12 mouse cellular contexts compared by ENCODE assay signal in genomic region chr14:25520991-25521390, GRCm38 (mm10).
DNase-seq lines count a peak whose midpoint lies in the region; ATAC-seq and TF ChIP-seq lines count a peak whose summit lies in the region.
"Had no signal": no experiment of that assay in that cellular context is flagged by ENCODE, and none has a peak within 500 bp of the region (broad histone marks: within the 10 kb centered on the region; RNA-seq: fewer than 3 reads in every experiment).

No protein-coding gene starts in this region.

- H3K27me3 ChIP-seq in heart, embryonic 14.5 days (ENCODE audit: control insufficient read depth, insufficient read depth, low read length): no peaks in the 10 kb centered on the region
- H3K27me3 ChIP-seq in forebrain, embryonic 15.5 days: no peaks in the 10 kb centered on the region
- H3K27me3 ChIP-seq: embryonic facial prominence, embryonic 13.5 days; limb, embryonic 12.5 days; stomach, embryonic 15.5 days had no signal

- TF ChIP-seq POLR2A in brain, embryonic 14.5 days (IDR thresholded peaks at IDR 0.05; ENCODE audit: borderline replicate concordance, extremely low read depth, insufficient read depth, insufficient read length, poor library complexity, severe bottlenecking): no peak

- no peak for TF ChIP-seq CTCF in brain, embryonic 14.5 days (IDR thresholded peaks at IDR 0.05; ENCODE audit: borderline replicate concordance, extremely low read depth, insufficient read depth, insufficient read length)

- H3K9me3 ChIP-seq in heart, embryonic 14.5 days (ENCODE audit: control insufficient read depth, low read length): no peaks in the 10 kb centered on the region
- no peaks in the 10 kb centered on the region for H3K9me3 ChIP-seq in forebrain, embryonic 15.5 days
- H3K9me3 ChIP-seq: embryonic facial prominence, embryonic 13.5 days; limb, embryonic 12.5 days; stomach, embryonic 15.5 days had no signal

- H3K9ac ChIP-seq in heart, embryonic 14.5 days (ENCODE audit: low read length): peak overlapping the region; percentile 47; the same call in 1 of the 2 replicates
- no peak overlapping the region for H3K9ac ChIP-seq in forebrain, embryonic 15.5 days (replicated peaks)
- H3K9ac ChIP-seq: embryonic facial prominence, embryonic 13.5 days; limb, embryonic 12.5 days; stomach, embryonic 15.5 days had no signal

- H3K4me2 ChIP-seq in heart, embryonic 14.5 days (ENCODE audit: low read length): no peak overlapping the region
- no peak overlapping the region for H3K4me2 ChIP-seq in forebrain, embryonic 15.5 days (replicated peaks)
- H3K4me2 ChIP-seq: embryonic facial prominence, embryonic 13.5 days; limb, embryonic 12.5 days; stomach, embryonic 15.5 days had no signal

- intact Hi-C loops in heart, postnatal 10 days (cut with DNase I): no loop called here

- H3K79me2 ChIP-seq in macrophage (ENCODE audit: inconsistent target): peaks cover 100% of the 10 kb centered on the region

- H3K4me3 ChIP-seq in heart, embryonic 14.5 days (ENCODE audit: control insufficient read depth in 1 of 2, insufficient read depth in 1 of 2, low read depth in 1 of 2, low read length in 2 of 2): no peak overlapping the region
- H3K4me3 ChIP-seq in forebrain, embryonic 15.5 days: no peak overlapping the region
- no peak overlapping the region for H3K4me3 ChIP-seq in macrophage (ENCODE audit: inconsistent target)
- H3K4me3 ChIP-seq: embryonic facial prominence, embryonic 13.5 days; limb, embryonic 12.5 days; stomach, embryonic 15.5 days had no signal

- ATAC-seq in heart, embryonic 14.5 days (ENCODE audit: insufficient number of reproducible peaks, insufficient read depth, low FRiP score, low read depth): no peak
- no peak for ATAC-seq in forebrain, embryonic 15.5 days (replicated peaks)

- no peak for DNase-seq in heart, postnatal 10 days
- peak; percentile 69 for DNase-seq in brain, embryonic 14.5 days (ENCODE audit: low read depth)
- DNase-seq in adrenal gland, adult 8-10 months: no peak
- no peak for DNase-seq in left cerebral cortex, adult 11 months (ENCODE audit: low spot score)
- DNase-seq: adrenal gland, postnatal 25 days had no signal

- WGBS in heart, embryonic 14.5 days: 64% methylated on average over 9 of the region's 9 CpGs
- 19% methylated on average over 9 of the region's 9 CpGs for WGBS in forebrain, embryonic 15.5 days
- WGBS in macrophage (ENCODE audit: missing documents): 55% methylated on average over 8 of the region's 9 CpGs

- H3K36me3 ChIP-seq in heart, embryonic 14.5 days (ENCODE audit: control insufficient read depth, insufficient read depth, low read length): peaks cover 14% of the 10 kb centered on the region; the same call in 1 of the 2 replicates
- H3K36me3 ChIP-seq in forebrain, embryonic 15.5 days: no peaks in the 10 kb centered on the region
- H3K36me3 ChIP-seq in macrophage (ENCODE audit: inconsistent target): peaks cover 11% of the 10 kb centered on the region
- H3K36me3 ChIP-seq: G1E; stomach, embryonic 15.5 days had no signal

- H3K27ac ChIP-seq in heart, embryonic 14.5 days (replicated peaks in 1 of 2; ENCODE audit: control insufficient read depth in 1 of 2, insufficient read depth in 1 of 2, low read depth in 2 of 2, low read length in 2 of 2): peak overlapping the region in 1 of 2 experiments; percentile 79; a peak in 1 of 4 replicates
- peak overlapping the region; percentile 29; the same call in 1 of the 2 replicates for H3K27ac ChIP-seq in forebrain, embryonic 15.5 days (replicated peaks)
- peak overlapping the region; percentile 99 for H3K27ac ChIP-seq in macrophage
- H3K27ac ChIP-seq: embryonic facial prominence, embryonic 13.5 days had no signal

- H3K4me1 ChIP-seq in heart, embryonic 14.5 days (ENCODE audit: control insufficient read depth in 2 of 2, insufficient read depth in 2 of 2, low read length in 2 of 2): peaks cover 78 to 90% of the 10 kb centered on the region in 2 experiments
- H3K4me1 ChIP-seq in forebrain, embryonic 15.5 days: peaks cover 47% of the 10 kb centered on the region
